Mouse (Mus musculus) CH12.LX (cell line): ENCODE data around the gene Ubash3a. TPM values are rescaled to one million over a fixed set of nuclear protein-coding genes. Genes with fewer than 3 reads are reported as not detected.
A peak's percentile ranks its signal among the peaks of the same experiment; 100 is the strongest.

Experiments used
- DNase-seq: peaks from one replicate; pipeline ENCODE4 v3.0.0-alpha.2; 2013; ENCODE audit errors: extremely low read depth
- H3K27ac ChIP-seq: 2 replicates; pipeline ENCODE4 v1.5.1; 2012; ENCODE audit warnings: low read depth, mild to moderate bottlenecking, control low read depth, moderate library complexity; ENCODE audit not compliant: insufficient read depth
- H3K27me3 ChIP-seq: replicated peaks from 2 replicates; pipeline ENCODE3; 2012; ENCODE audit warnings: inconsistent platforms
- H3K36me3 ChIP-seq, 2 experiments: replicated peaks in 1 of 2; 2 replicates each; pipeline versions ENCODE3 to v1.6.1; 2012; ENCODE audit warnings: inconsistent platforms in 1 of 2, low read length in 1 of 2, mild to moderate bottlenecking in 1 of 2, mixed read lengths in 1 of 2, moderate library complexity in 1 of 2; ENCODE audit not compliant: control insufficient read depth in 1 of 2, insufficient read depth in 1 of 2
- H3K4me1 ChIP-seq, 2 experiments: 2 replicates each; pipeline ENCODE4 v1.6.1; 2012; ENCODE audit warnings: inconsistent platforms in 1 of 2, moderate library complexity in 1 of 2; ENCODE audit not compliant: insufficient read depth in 2 of 2, control insufficient read depth in 1 of 2
- H3K4me2 ChIP-seq: 2 replicates; pipeline ENCODE4 v1.6.1; 2012; ENCODE audit warnings: low read depth, mild to moderate bottlenecking, control low read depth; ENCODE audit not compliant: poor library complexity, insufficient read depth, severe bottlenecking
- H3K4me3 ChIP-seq, 3 experiments: fragments of 150-350 bp in 1 of 3; sonication (generic) in 1 of 3; replicated peaks in 1 of 3; 2 replicates each; pipeline versions ENCODE3 to v1.5.1; 2011 to 2012; ENCODE audit warnings: low read depth in 2 of 3, low read length in 2 of 3, mild to moderate bottlenecking in 2 of 3, moderate library complexity in 2 of 3, control low read depth in 1 of 3, improper control_type of control experiment in 1 of 3, inconsistent platforms in 1 of 3, mixed read lengths in 1 of 3; ENCODE audit not compliant: poor library complexity in 1 of 3
- H3K79me2 ChIP-seq: replicated peaks from 2 replicates; pipeline ENCODE4 v1.6.1; 2012; ENCODE audit warnings: mild to moderate bottlenecking, moderate library complexity; ENCODE audit not compliant: control insufficient read depth, poor library complexity, insufficient read depth, severe bottlenecking; ENCODE audit errors: extremely low read depth
- H3K9ac ChIP-seq: 2 replicates; pipeline ENCODE4 v1.6.1; 2012; ENCODE audit warnings: low read depth, mild to moderate bottlenecking, control low read depth, moderate library complexity; ENCODE audit not compliant: insufficient read depth
- H3K9me3 ChIP-seq: replicated peaks from 2 replicates; pipeline ENCODE3; 2012; ENCODE audit warnings: low read length, inconsistent platforms, mixed read lengths
- CHD1 ChIP-seq: IDR thresholded peaks from 2 replicates; pipeline ENCODE4 v1.6.1; 2012; ENCODE audit warnings: low read depth, low read length, improper control_type of control experiment, inconsistent platforms
- CTCF ChIP-seq, 2 experiments: IDR thresholded peaks in 1 of 2; conservative IDR thresholded peaks in 1 of 2; 2 replicates each; pipeline ENCODE4 v1.5.1; 2011 to 2012; ENCODE audit warnings: low read depth in 2 of 2, low read length in 2 of 2, improper control_type of control experiment in 1 of 2, inconsistent platforms in 1 of 2, mild to moderate bottlenecking in 1 of 2, moderate library complexity in 1 of 2
- E2F4 ChIP-seq: IDR thresholded peaks from 2 replicates; pipeline ENCODE4 v1.6.1; 2011; ENCODE audit warnings: low read depth, low read length, improper control_type of control experiment; ENCODE audit not compliant: insufficient replicate concordance
- ELF1 ChIP-seq: IDR thresholded peaks from 2 replicates; pipeline ENCODE4 v1.6.1; 2014; ENCODE audit warnings: low read depth, mild to moderate bottlenecking, inconsistent platforms, low read length, improper control_type of control experiment
- GABPA ChIP-seq: IDR thresholded peaks from 2 replicates; pipeline ENCODE4 v1.6.1; 2012; ENCODE audit warnings: low read depth, low read length, improper control_type of control experiment, inconsistent platforms; ENCODE audit not compliant: insufficient replicate concordance
- HCFC1 ChIP-seq: IDR thresholded peaks from 2 replicates; pipeline ENCODE4 v1.6.1; 2012; ENCODE audit warnings: low read depth, mild to moderate bottlenecking, inconsistent platforms, low read length, improper control_type of control experiment
- IRF4 ChIP-seq: IDR thresholded peaks from 2 replicates; pipeline ENCODE4 v1.6.1; 2014; ENCODE audit warnings: low read depth, mild to moderate bottlenecking, inconsistent platforms, low read length, improper control_type of control experiment
- MAX ChIP-seq: IDR thresholded peaks from 2 replicates; pipeline ENCODE4 v1.6.1; 2011; ENCODE audit warnings: low read length, improper control_type of control experiment
- MYC ChIP-seq: IDR thresholded peaks from 2 replicates; pipeline ENCODE4 v1.6.1; 2011; ENCODE audit warnings: low read depth, mild to moderate bottlenecking, improper control_type of control experiment, low read length
- NELFE ChIP-seq: IDR thresholded peaks from 2 replicates; pipeline ENCODE4 v1.6.1; 2011; ENCODE audit warnings: low read depth, low read length, improper control_type of control experiment
- POLR2AphosphoS2 ChIP-seq: IDR thresholded peaks from 2 replicates; pipeline ENCODE4 v1.6.1; 2011; ENCODE audit warnings: low read depth, low read length, improper control_type of control experiment
- RAD21 ChIP-seq: IDR thresholded peaks from 2 replicates; pipeline ENCODE4 v1.6.1; 2011; ENCODE audit warnings: low read depth, mild to moderate bottlenecking, low read length, improper control_type of control experiment, moderate library complexity
- RCOR1 ChIP-seq: conservative IDR thresholded peaks from 2 replicates; pipeline ENCODE4 v1.6.1; 2012; ENCODE audit warnings: low read depth, mild to moderate bottlenecking, inconsistent platforms, low read length, improper control_type of control experiment
- ZC3H11A ChIP-seq: IDR thresholded peaks from 2 replicates; pipeline ENCODE4 v1.6.1; 2012; ENCODE audit warnings: low read depth, mild to moderate bottlenecking, inconsistent platforms, low read length, improper control_type of control experiment
- ZKSCAN1 ChIP-seq: IDR thresholded peaks from 2 replicates; pipeline ENCODE4 v1.6.1; 2012; ENCODE audit warnings: low read depth, inconsistent platforms, low read length, improper control_type of control experiment, borderline replicate concordance
- dilution Hi-C: fragments of 300-500 bp; cut with MboI; formaldehyde crosslinking; loops from 2 replicates; pipeline ENCODE4 v1.14.3; 2020; ENCODE audit warnings: low sequenced_read_pairs; ENCODE audit not compliant: extremely low pct_unique_long_range_greater_than_20kb, extremely low pct_ligation_motif_present
- in situ Hi-C: fragments of 300-500 bp; cut with MboI; formaldehyde crosslinking; loops from 3 replicates; pipeline ENCODE4 v1.14.3; 2019; ENCODE audit warnings: low sequenced_read_pairs, low pct_ligation_motif_present, low pct_unique_long_range_greater_than_20kb, mixed read lengths
- polyA plus RNA-seq: library from polyadenylated mRNA; unstranded; fragments of >175 nt; gene quantifications from 2 replicates; pipeline ENCODE4 v1.2.1, GENCODE M21; 2012; ENCODE audit warnings: low read depth; ENCODE audit not compliant: insufficient read length
- total RNA-seq, 2 experiments: library from RNA; depleted of rRNA; stranded (reverse); fragments of 300-350 nt in 1 of 2; fragments of >200 nt in 1 of 2; gene quantifications; 2 replicates each; pipeline ENCODE4 v1.2.3; 2012 to 2014

Gene Ubash3a
- total and polyA plus RNA-seq, 3 experiments = 0.08 to 0.17 TPM; not detected in 1

- H3K4me1 ChIP-seq = peaks cover 2 to 22% of the 10 kb centered on the region in 2 experiments
- H3K9ac ChIP-seq = no peak overlapping the region
- DNase-seq = no peak
- no peaks in the 10 kb centered on the region for H3K9me3 ChIP-seq
- H3K27me3 ChIP-seq = peaks cover 32% of the 10 kb centered on the region
- no peak overlapping the region for H3K4me2 ChIP-seq
- no peak for TF ChIP-seq POLR2AphosphoS2
- no peak for TF ChIP-seq NELFE
- no peak for TF ChIP-seq MAX
- TF ChIP-seq ZC3H11A = no peak
- no peak for TF ChIP-seq MYC
- no peak for TF ChIP-seq E2F4
- no peak for TF ChIP-seq GABPA
- H3K27ac ChIP-seq = no peak overlapping the region
- dilution Hi-C loops = no loop called here
- in situ Hi-C loops = no loop called here
- H3K79me2 ChIP-seq = no peaks in the 10 kb centered on the region
- H3K4me3 ChIP-seq = no peak overlapping the region
- H3K36me3 ChIP-seq = no peaks in the 10 kb centered on the region
Observed at GRCm38 (mm10) chr17:31290859-31291258, 83.2 kb downstream of the Ubash3a start.

GRCm38 (mm10) chr17:31294363-31295214, 86.9 kb downstream of the Ubash3a start:
- Histone ChIP-seq H3K79me2 (no peaks in the 10 kb centered on the region), H3K4me3 (no peak overlapping the region), H3K27ac (peak overlapping the region; percentile 51; the same call in 1 of the 2 replicates), H3K36me3 (no peaks in the 10 kb centered on the region), H3K27me3 (peaks cover 44% of the 10 kb centered on the region), H3K9me3 (no peaks in the 10 kb centered on the region), H3K4me2 (peak overlapping the region; percentile 97), H3K9ac (0 out of 2 replicates have a peak overlapping the region, but pooled peaks have one; percentile 31), H3K4me1 (peaks cover 0 to 25% of the 10 kb centered on the region in 2 experiments; a peak in 2 of 4 replicates)
- TF ChIP-seq HCFC1 (peak; percentile 57; the same call in 1 of the 2 replicates), RAD21 (peak; percentile 11), E2F4 (0 out of 2 replicates have a peak, but pooled peaks have one; percentile 16), IRF4 (no peak; the same call in 1 of the 2 replicates), ELF1 (peak; percentile 40; the same call in 1 of the 2 replicates), RCOR1 (no peak), ZKSCAN1 (no peak), MYC (no peak), CHD1 (no peak), CTCF (conservative IDR thresholded peaks at IDR 0.05 in 1 of 2, IDR thresholded peaks at IDR 0.05 in 1 of 2; ENCODE audit: low read depth in 2 of 2, low read length in 2 of 2) (peak; percentile 39 to 76; a peak in 3 of 4 replicates)
- DNase-seq = peak; percentile 28
- in situ Hi-C loops (no loop called here), dilution Hi-C loops (no loop called here)
